Mouse (Mus musculus): ENCODE measurements around the gene Epo.
A peak's percentile ranks its signal among the peaks of the same experiment; 100 is the strongest.

The Epo gene

GRCm38 (mm10) chr5:137533117-137533827 is at the start of gene Epo, which contains the start of gene Gnb2:
Epo (minus strand) TSS chr5:137533242.
Gnb2 (minus strand) TSS chr5:137533510.
- peak; percentile 77 for DNase-seq (ENCODE audit: extremely low read depth, low read depth, low spot score)

GRCm38 (mm10) chr5:137582702-137583101 is 49.7 kb upstream of the Epo start:
- DNase-seq (ENCODE audit: extremely low read depth, low read depth, low spot score) = no peak

DNA sequence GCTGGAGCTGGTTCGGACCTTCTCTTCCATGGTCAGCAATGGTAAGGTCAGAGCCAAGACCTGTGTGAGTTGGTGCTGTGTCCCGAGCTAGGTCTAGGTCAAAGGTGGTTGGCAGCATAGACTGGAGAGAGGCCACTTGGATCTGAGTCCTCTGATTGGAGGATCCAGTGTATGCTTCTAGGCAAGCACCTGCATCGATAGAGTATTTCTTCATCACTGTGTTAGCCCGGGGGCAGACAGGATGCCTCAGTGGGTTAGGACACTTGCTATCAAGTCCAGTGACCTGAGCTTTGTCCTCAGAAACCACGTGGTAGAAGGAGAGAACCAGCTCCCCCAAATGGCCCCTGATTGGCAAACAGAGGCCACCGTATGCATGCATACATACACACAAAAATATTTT is 47.2 kb upstream of the Epo start:
- no peak for DNase-seq (ENCODE audit: extremely low read depth, low read depth, low spot score)

GRCm38 (mm10) chr5:137574470-137574901 is 41.4 kb upstream of the Epo start:
- no peak for DNase-seq (ENCODE audit: extremely low read depth, low read depth, low spot score)

DNA sequence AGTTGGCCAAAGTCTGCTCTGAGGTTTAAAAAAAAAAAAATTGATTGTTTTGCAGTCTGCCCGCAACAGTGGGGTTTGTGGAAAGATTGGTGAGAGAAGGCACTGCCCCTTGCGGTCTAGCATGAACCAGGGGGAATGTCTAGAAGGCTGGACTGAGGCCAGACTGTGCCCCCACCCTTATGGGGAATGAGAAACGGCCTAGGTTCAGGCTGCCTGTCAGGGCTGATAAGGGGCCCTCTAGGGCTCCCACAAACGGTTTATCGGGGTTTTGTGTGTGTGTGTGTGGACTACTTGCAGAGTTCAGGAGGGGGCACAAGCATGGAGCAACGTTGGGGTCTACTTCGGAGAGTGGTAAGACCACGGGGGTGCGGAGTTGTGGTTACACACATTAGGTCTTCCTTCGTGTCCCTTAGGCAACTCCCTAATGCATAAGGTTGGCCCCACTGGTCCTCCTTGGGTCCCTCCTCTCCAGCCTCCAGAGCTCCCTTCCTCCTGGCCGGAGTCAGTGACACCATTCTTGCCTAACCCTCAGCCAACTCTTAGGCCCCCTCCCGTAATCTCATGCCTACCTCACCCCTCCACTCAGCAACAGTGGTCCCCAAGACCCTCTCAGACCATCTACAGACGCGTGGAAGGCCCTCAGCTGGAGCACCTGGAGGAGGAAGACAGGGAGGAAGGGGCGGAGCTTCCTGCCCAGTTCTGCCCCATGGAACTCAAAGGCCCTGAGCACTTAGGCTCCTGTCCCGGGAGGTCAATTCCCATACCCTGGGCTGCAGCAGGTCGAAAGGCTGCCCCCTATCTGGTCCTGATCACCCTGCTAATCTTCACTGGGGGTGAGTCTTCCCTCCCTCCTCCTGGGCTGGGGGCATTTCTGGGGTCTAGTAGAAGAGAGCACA is 37.9 kb upstream of the Epo start:
- no peak for DNase-seq (ENCODE audit: extremely low read depth, low read depth, low spot score)

DNA sequence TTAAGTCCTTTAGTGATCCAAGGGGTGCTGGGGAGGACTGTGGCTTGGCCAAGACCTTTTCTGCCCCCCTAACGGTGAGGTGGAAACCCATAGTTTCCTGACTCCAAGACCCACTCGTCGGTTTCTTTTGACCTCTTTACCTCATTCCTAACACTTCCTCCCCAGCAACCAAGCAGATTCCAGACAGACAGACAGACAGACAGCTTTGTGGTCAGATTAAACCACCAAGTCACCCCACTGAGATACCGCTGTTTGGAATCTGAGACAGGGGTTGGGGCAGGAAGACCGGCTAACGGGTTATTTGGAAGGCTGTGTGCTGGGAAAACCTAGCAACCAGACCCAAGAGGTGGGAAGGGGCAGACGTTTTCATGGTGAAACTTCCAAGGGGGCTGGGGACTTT is 37.1 kb upstream of the Epo start:
- DNase-seq (ENCODE audit: extremely low read depth, low read depth, low spot score) = no peak

DNA sequence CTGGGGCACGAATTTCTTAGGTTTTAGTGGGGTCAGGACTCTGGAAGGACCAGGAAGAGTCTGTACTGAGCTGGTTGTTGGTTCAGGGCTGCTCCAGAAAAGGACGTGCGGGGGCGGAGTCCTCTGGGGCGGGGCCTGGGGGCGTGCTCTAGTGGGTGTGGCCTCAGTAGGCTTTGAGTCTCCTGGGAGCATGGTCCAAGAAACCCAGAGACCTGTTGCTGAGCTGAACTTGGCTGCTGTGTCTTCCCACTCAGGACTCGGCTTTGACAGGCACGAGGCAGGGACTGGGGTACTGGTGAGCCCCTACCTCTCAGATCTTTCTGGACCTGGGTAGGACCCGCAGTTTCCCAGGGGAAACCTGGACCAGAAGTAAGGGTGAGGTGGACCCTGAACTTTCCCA is 36.6 kb upstream of the Epo start, which contains the start of gene Tfr2:
Gene Tfr2 (plus strand): TSS at position 176 of the 400 bp plus-strand sequence.
- DNase-seq (ENCODE audit: extremely low read depth, low read depth, low spot score) = no peak

DNA sequence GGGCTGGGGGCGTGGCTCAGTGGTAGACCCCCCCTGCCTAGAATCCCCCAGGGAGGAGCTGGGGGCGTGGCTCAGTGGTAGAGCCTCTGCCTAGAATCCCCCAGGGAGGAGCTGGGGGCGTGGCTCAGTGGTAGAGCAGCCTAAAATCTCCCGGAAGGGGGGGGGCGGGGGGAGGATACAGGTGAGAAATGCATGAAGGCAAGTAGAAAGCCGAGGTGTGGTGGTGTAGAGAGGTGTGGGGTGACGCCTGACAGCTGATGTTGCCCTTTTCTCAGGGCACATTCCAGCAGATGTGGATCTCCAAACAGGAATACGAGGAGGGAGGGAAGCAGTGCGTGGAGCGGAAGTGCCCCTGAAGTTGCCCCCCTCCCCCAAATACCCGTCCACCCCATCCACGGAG is 36.0 kb upstream of the Epo start:
- DNase-seq (ENCODE audit: extremely low read depth, low read depth, low spot score) = no peak

DNA sequence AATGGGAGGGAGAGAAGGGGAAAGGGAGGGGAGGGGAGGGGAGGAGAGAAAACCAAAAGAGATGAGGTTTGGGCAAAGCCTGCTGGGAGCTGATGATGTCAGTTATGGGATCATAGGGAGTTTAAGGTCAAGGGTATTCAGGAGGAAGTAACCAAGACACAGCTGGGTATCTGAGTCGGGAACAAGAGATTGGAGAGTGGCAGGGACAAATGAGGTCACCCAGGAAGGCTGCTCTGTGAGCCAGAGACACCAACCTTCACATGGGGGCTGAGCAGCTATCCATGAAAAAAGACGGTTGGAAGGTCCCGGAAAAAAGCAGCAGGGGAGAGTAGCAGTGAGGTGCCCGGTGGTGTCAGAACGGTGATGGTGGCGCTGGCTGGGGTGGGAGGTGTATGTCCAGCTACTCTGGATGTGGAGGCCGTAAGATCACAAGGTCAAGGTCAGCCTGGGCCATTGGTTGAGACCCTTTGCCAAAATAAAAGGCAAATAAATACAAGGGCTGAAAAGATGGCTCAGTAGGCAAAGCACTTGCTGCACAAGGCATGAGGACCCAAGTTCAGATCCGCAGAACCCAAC is 35.3 kb upstream of the Epo start:
- DNase-seq (ENCODE audit: extremely low read depth, low read depth, low spot score) = no peak

- DNase-seq (ENCODE audit: extremely low read depth, low read depth, low spot score) = no peak
Observed at GRCm38 (mm10) chr5:137566416-137566815, 33.4 kb upstream of the Epo start.

GRCm38 (mm10) chr5:137565744-137566143 is 32.7 kb upstream of the Epo start:
- no peak for DNase-seq (ENCODE audit: extremely low read depth, low read depth, low spot score)

DNA sequence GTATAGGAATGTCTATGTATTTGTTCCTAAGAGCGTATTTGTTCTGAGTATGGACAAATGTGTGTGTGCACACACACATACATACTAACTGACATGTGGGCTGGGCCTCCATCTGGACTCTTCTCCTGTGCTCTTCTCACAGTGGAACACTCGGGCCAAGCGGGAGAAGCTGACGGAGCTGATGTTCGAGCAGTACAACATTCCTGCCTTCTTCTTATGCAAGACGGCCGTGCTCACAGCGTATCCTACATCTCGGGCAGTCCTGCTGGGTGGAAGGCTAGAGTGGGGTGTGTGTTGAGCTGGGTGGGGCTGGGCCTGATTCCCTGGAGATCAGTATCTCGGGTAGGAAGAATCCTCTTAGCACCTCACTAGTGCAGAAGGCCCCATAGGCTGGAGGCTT is 29.9 kb upstream of the Epo start:
- no peak for DNase-seq (ENCODE audit: extremely low read depth, low read depth, low spot score)

DNA sequence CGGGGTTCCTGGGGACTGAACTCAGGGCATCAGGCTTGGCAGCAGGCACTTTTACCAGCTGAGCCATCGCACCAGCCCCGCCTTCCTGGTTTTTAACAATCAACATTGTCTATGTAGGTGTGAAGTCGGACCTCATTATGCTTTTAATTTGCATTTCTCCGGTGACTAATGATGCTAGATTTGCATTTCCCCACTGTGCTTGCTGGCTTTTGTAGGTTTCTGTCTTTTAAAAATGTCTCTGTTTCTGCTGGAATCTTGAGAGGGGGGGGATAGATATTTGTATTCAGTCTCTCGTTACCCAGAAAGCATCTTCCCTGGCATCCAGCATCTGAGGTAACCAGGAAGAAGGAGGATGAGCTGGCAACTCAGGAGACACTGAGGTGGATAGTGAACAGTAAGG is 28.5 kb upstream of the Epo start:
- DNase-seq (ENCODE audit: extremely low read depth, low read depth, low spot score) = no peak

DNA sequence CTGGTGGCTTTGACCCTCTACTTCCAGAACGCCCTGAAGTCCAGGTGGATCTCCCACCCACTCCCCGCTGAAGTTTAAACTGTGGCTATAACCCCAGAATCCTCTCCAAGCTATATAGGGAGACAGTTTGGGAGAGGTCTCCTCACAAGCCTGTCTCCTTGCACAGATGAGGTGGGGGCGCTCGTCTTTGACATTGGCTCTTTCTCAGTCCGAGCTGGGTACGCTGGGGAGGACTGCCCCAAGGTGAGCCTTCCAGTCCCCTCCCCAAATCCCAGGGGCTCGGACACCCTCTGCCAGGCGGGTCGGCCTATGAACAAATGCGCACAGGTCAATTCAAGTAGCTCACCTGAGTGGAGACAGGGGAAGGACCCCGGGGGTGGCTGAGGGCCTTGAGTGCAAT is 20.9 kb upstream of the Epo start:
- no peak for DNase-seq (ENCODE audit: extremely low read depth, low read depth, low spot score)

DNA sequence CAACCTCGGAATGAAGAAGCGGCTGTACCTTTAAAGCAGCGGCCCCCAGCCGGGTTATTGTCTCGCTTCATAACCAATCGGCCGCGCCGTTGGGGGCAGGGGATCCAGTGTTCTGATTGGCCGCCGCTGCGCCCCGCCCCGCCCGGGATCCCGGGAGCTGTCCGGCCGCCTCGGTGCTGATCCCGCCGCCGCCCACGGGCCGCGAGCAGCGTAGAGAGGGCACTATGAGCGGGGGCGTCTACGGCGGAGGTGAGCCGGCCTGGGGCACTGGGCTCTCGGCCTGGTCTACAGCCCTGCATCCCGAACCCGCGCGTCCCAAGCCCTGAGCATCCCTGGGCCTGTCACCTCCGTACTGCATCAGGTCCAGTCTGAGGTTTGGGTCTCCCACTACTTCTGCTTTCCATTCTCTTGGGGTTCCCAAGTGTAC is 20.4 kb upstream of the Epo start, which contains the start of gene Actl6b:
Gene Actl6b (plus strand): TSS at position 107 of the 427 bp plus-strand sequence.
- DNase-seq (ENCODE audit: extremely low read depth, low read depth, low spot score) = no peak

- DNase-seq (ENCODE audit: extremely low read depth, low read depth, low spot score) = no peak
Observed at GRCm38 (mm10) chr5:137553000-137553399, 20.0 kb upstream of the Epo start.

DNA sequence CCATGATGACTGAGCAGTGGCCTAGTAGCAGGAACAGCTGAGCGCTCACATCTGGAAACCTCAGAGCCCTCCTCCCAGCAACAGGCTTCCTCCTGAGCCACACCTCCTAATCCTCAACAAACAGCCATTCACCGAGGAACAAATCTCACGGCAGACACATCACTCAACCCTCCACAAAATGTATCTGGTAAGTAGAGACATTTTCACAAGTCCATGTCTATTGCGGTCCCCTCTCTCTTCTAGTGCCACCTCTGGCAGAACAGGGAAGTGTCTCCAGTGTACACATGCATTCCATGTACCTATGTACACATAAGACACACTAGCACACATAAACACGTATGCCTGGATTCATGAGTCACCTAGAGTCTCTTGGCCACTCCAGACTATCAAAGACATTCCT is 18.1 kb upstream of the Epo start:
- no peak for DNase-seq (ENCODE audit: extremely low read depth, low read depth, low spot score)

DNA sequence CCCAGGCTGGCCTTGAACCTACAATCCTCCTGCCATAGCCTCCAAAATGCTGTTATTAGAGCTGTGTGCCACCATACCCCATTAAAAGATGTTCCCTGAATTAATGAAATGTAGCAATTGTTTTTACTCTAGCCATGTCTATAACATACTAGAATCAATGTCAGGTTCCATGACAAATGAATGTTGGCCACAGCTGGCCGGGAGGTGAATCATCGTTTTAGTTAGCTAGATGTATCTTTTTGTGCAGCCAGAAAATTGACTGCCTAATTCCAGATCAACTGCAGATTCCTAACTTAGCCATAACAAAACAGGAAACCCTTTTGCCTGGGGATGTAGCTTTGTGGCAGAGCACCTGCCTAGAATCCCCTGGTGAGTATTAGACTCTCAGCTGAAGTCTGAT is 16.8 kb upstream of the Epo start:
- DNase-seq (ENCODE audit: extremely low read depth, low read depth, low spot score) = no peak

GRCm38 (mm10) chr5:137545596-137545995 is 12.6 kb upstream of the Epo start:
- no peak for DNase-seq (ENCODE audit: extremely low read depth, low read depth, low spot score)

GRCm38 (mm10) chr5:137544926-137545325 is 11.9 kb upstream of the Epo start:
- DNase-seq (ENCODE audit: extremely low read depth, low read depth, low spot score) = no peak

DNA sequence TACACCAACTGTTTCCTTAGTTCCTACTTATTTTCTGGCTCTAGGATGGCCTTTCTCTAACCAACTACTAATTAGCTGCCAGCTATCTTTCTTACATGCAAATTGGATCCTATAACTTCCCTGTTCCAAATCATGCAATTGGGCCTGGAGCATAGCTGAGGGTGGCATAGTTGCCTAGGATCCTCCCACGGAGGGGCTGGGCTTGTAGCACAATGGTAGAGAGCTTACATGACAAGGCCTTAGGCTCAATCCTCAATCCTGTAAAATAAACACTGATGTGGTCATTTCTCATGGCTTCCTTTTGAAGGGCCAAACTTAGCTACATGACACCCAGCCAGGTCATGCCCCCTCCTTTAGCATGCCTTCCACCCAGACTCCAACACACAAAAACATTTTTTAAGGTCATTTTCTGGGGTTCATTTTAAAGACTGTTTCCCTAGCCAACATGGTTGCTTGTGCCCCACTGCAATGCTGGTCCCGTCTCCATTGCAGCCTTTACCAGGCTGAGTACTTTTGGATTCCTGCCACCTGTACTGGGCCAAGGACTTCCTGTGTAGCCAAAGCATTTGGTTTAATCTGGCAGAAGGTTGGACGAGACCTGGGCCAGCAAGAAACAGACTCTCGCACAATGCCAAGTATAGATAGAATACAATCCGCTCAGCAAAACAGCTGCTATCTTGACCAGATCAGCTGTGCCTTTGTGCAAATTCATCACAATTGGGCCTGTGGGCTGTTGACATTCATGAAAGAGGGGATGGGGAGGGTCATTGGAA is 8.9 kb upstream of the Epo start:
- peak; percentile 49 for DNase-seq (ENCODE audit: extremely low read depth, low read depth, low spot score)

Data from fat pad, adult 2 months (tissue).